Mouse (Mus musculus) embryonic facial prominence, embryonic 11.5 days (tissue): ENCODE results near the gene Capn10. TPM values are rescaled to one million over a fixed set of nuclear protein-coding genes. Genes with fewer than 3 reads are reported as not detected.

Experiments
- ATAC-seq: fragments of 200-750 bp; cut with Nextera tagmentation; replicated peaks from 2 replicates; pipeline ENCODE4 v1.8.0; 2017; ENCODE audit warnings: low read depth; ENCODE audit not compliant: insufficient number of reproducible peaks, low FRiP score, low TSS enrichment
- DNase-seq: peaks from one replicate; pipeline ENCODE4 v3.0.0-alpha.2; 2015; ENCODE audit warnings: low spot score
- H3K27ac ChIP-seq: fragments of 300-500 bp; sonication (generic); replicated peaks from 2 replicates; pipeline ENCODE4 v1.5.1; 2014; ENCODE audit warnings: mild to moderate bottlenecking, low read depth, low read length, control low read depth
- H3K27me3 ChIP-seq: fragments of 300-500 bp; sonication (generic); 2 replicates; pipeline ENCODE4 v1.6.1; 2014; ENCODE audit warnings: mild to moderate bottlenecking, low read length, moderate library complexity, mixed read lengths; ENCODE audit not compliant: control insufficient read depth, insufficient read depth
- H3K36me3 ChIP-seq: fragments of 300-500 bp; sonication (generic); replicated peaks from 2 replicates; pipeline ENCODE4 v1.6.1; 2014; ENCODE audit warnings: low read depth, mild to moderate bottlenecking, low read length, moderate library complexity, mixed read lengths; ENCODE audit not compliant: control insufficient read depth, insufficient read depth
- H3K4me1 ChIP-seq: fragments of 300-500 bp; sonication (generic); 2 replicates; pipeline ENCODE4 v1.6.1; 2014; ENCODE audit warnings: low read length, mixed read lengths; ENCODE audit not compliant: control insufficient read depth, insufficient read depth
- H3K4me2 ChIP-seq: fragments of 300-500 bp; sonication (generic); 2 replicates; pipeline ENCODE4 v1.6.1; 2014; ENCODE audit warnings: low read depth, mild to moderate bottlenecking, control low read depth, low read length, moderate library complexity
- H3K4me3 ChIP-seq: fragments of 300-500 bp; sonication (generic); 2 replicates; pipeline ENCODE4 v1.5.1; 2014; ENCODE audit warnings: low read depth, low read length, control low read depth
- H3K9ac ChIP-seq: fragments of 300-500 bp; sonication (generic); replicated peaks from 2 replicates; pipeline ENCODE4 v1.6.1; 2014; ENCODE audit warnings: mild to moderate bottlenecking, control low read depth, low read length
- H3K9me3 ChIP-seq: fragments of 300-500 bp; sonication (generic); replicated peaks from 2 replicates; pipeline ENCODE4 v1.6.1; 2016; ENCODE audit warnings: mild to moderate bottlenecking, low read length, inconsistent platforms, mixed read lengths; ENCODE audit not compliant: control insufficient read depth
- WGBS: fragments of 180-500 bp; shearing (Covaris S2); extraction: QIAGEN DNeasy Blood & Tissue Kit; methylation state at CpG from one replicate; pipeline ENCODE4 v1.1.7; 2014; 5-methylcytosine and 5-hydroxymethylcytosine counted together
- polyA plus RNA-seq: library from polyadenylated mRNA; unstranded; fragments of >200 nt; fragmentation: Nextera tagmentation; extraction: Ambion mirVana; gene quantifications from 2 replicates; pipeline ENCODE4 v1.2.1, GENCODE M21; 2014

Capn10 gene
- polyA plus RNA-seq, 1 experiment from 2014 or later: 25.4 TPM

GRCm38 (mm10) chr1:92971879-92972795 lies 38.0 kb downstream of the Capn10 start:
- H3K9ac ChIP-seq: no peak overlapping the region
- no peak overlapping the region for H3K4me3 ChIP-seq
- H3K4me1 ChIP-seq: no peaks in the 10 kb centered on the region
- H3K4me2 ChIP-seq: no peak overlapping the region
- ATAC-seq: no peak
- H3K27ac ChIP-seq: no peak overlapping the region
- H3K27me3 ChIP-seq: no peaks in the 10 kb centered on the region
- WGBS: 88% methylated on average over 7 of the region's 7 CpGs
- no peak for DNase-seq
- no peaks in the 10 kb centered on the region for H3K36me3 ChIP-seq
- no peaks in the 10 kb centered on the region for H3K9me3 ChIP-seq

- no peak overlapping the region for H3K4me2 ChIP-seq
- no peak overlapping the region for H3K4me3 ChIP-seq
- no peaks in the 10 kb centered on the region for H3K9me3 ChIP-seq
- H3K27me3 ChIP-seq: no peaks in the 10 kb centered on the region
- DNase-seq (no peak), ATAC-seq (no peak)
- H3K36me3 ChIP-seq: no peaks in the 10 kb centered on the region
- no peak overlapping the region for H3K9ac ChIP-seq
- 69% methylated on average over 1 of the region's 1 CpGs for WGBS
- no peak overlapping the region for H3K27ac ChIP-seq
- H3K4me1 ChIP-seq: no peaks in the 10 kb centered on the region
These were observed 38.7 kb downstream of the Capn10 start for GRCm38 (mm10) chr1:92972854-92973253.

GRCm38 (mm10) chr1:92976141-92976566 lies 42.0 kb downstream of the Capn10 start:
- Histone ChIP-seq H3K27me3 (no peaks in the 10 kb centered on the region), H3K4me1 (0 out of 2 replicates have a peak, but pooled peaks cover 2% of the 10 kb centered on the region), H3K4me3 (no peak overlapping the region), H3K4me2 (no peak overlapping the region), H3K36me3 (no peaks in the 10 kb centered on the region), H3K9ac (no peak overlapping the region), H3K27ac (no peak overlapping the region), H3K9me3 (no peaks in the 10 kb centered on the region)
- ATAC-seq (no peak), DNase-seq (no peak)
- 56% methylated on average over 6 of the region's 6 CpGs for WGBS

GRCm38 (mm10) chr1:92978645-92979044 lies 44.5 kb downstream of the Capn10 start:
- Histone ChIP-seq H3K27ac (no peak overlapping the region), H3K4me3 (no peak overlapping the region), H3K4me1 (0 out of 2 replicates have a peak, but pooled peaks cover 2% of the 10 kb centered on the region), H3K9me3 (no peaks in the 10 kb centered on the region), H3K9ac (no peak overlapping the region), H3K4me2 (no peak overlapping the region), H3K36me3 (no peaks in the 10 kb centered on the region), H3K27me3 (no peaks in the 10 kb centered on the region)
- DNase-seq: no peak
- WGBS: 39% methylated on average over 7 of the region's 7 CpGs
- ATAC-seq: no peak

- Histone ChIP-seq H3K27me3 (no peaks in the 10 kb centered on the region), H3K36me3 (no peaks in the 10 kb centered on the region), H3K9ac (no peak overlapping the region), H3K4me1 (0 out of 2 replicates have a peak, but pooled peaks cover 2% of the 10 kb centered on the region), H3K4me3 (no peak overlapping the region), H3K27ac (no peak overlapping the region), H3K9me3 (no peaks in the 10 kb centered on the region), H3K4me2 (no peak overlapping the region)
- ATAC-seq (peak; percentile 35), DNase-seq (no peak)
- WGBS: 22% methylated on average over 11 of the region's 11 CpGs
These were observed 45.0 kb downstream of the Capn10 start for GRCm38 (mm10) chr1:92979073-92979602.

GRCm38 (mm10) chr1:92981056-92981845 lies 47.1 kb downstream of the Capn10 start:
- no peak for ATAC-seq
- DNase-seq: no peak
- no peak overlapping the region for H3K9ac ChIP-seq
- H3K4me1 ChIP-seq: 0 out of 2 replicates have a peak, but pooled peaks cover 2% of the 10 kb centered on the region
- WGBS: 78% methylated on average over 7 of the region's 7 CpGs
- no peaks in the 10 kb centered on the region for H3K36me3 ChIP-seq
- H3K4me3 ChIP-seq: no peak overlapping the region
- H3K4me2 ChIP-seq: no peak overlapping the region
- H3K27ac ChIP-seq: no peak overlapping the region
- no peaks in the 10 kb centered on the region for H3K27me3 ChIP-seq
- no peaks in the 10 kb centered on the region for H3K9me3 ChIP-seq

GRCm38 (mm10) chr1:92982931-92983605 lies 48.9 kb downstream of the Capn10 start:
- no peaks in the 10 kb centered on the region for H3K9me3 ChIP-seq
- H3K36me3 ChIP-seq: no peaks in the 10 kb centered on the region
- DNase-seq: no peak
- H3K9ac ChIP-seq: no peak overlapping the region
- 0 out of 2 replicates have a peak, but pooled peaks cover 2% of the 10 kb centered on the region for H3K4me1 ChIP-seq
- H3K4me3 ChIP-seq: no peak overlapping the region
- 92% methylated on average over 17 of the region's 17 CpGs for WGBS
- no peaks in the 10 kb centered on the region for H3K27me3 ChIP-seq
- ATAC-seq: no peak
- no peak overlapping the region for H3K27ac ChIP-seq
- H3K4me2 ChIP-seq: no peak overlapping the region
